Mouse (Mus musculus) ES-Bruce4 (cell line): Measurements from ENCODE around the gene Ntsr1. TPM values are rescaled to one million over a fixed set of nuclear protein-coding genes. Genes with fewer than 3 reads are reported as not detected.

ENCODE experiments used
- H3K27ac ChIP-seq: 2 replicates; pipeline ENCODE4 v1.5.1; 2012; ENCODE audit warnings: low read length, inconsistent platforms; ENCODE audit not compliant: insufficient read depth
- H3K27me3 ChIP-seq: 2 replicates; pipeline ENCODE4 v1.6.1; 2012; ENCODE audit warnings: mild to moderate bottlenecking, low read length, inconsistent platforms; ENCODE audit not compliant: control insufficient read depth, poor library complexity, insufficient read depth, severe bottlenecking
- H3K36me3 ChIP-seq: 2 replicates; pipeline ENCODE4 v1.6.1; 2012; ENCODE audit warnings: inconsistent platforms, mild to moderate bottlenecking, low read length, moderate library complexity; ENCODE audit not compliant: control insufficient read depth, poor library complexity, insufficient read depth, severe bottlenecking
- H3K4me1 ChIP-seq: one replicate; pipeline ENCODE4 v1.8.1; 2011; ENCODE audit warnings: low read length; ENCODE audit not compliant: control insufficient read depth, insufficient read depth
- H3K4me3 ChIP-seq: 2 replicates; pipeline ENCODE4 v1.5.1; 2011; ENCODE audit warnings: low read depth, mild to moderate bottlenecking, low read length
- H3K9ac ChIP-seq: 2 replicates; pipeline ENCODE4 v1.6.1; 2012; ENCODE audit warnings: low read depth, mild to moderate bottlenecking, inconsistent platforms; ENCODE audit not compliant: poor library complexity, severe bottlenecking
- H3K9me3 ChIP-seq: replicated peaks from 2 replicates; pipeline ENCODE4 v1.6.1; 2012; ENCODE audit warnings: mild to moderate bottlenecking, low read length, inconsistent platforms; ENCODE audit not compliant: control insufficient read depth, poor library complexity, insufficient read depth, severe bottlenecking
- CTCF ChIP-seq: IDR thresholded peaks from one replicate; pipeline ENCODE4 v1.8.1; 2011; ENCODE audit warnings: low read depth, low read length
- EP300 ChIP-seq: IDR thresholded peaks from 2 replicates; pipeline ENCODE4 v1.6.1; 2011; ENCODE audit warnings: low read depth, low read length; ENCODE audit not compliant: insufficient read depth
- POLR2A ChIP-seq: IDR thresholded peaks from one replicate; pipeline ENCODE4 v1.8.1; 2011; ENCODE audit warnings: low read length; ENCODE audit not compliant: insufficient read depth
- polyA plus RNA-seq: library from polyadenylated mRNA; stranded (reverse); fragments of >200 nt; gene quantifications from 2 replicates; pipeline ENCODE4 v1.2.4, GENCODE M21; 2011; ENCODE audit warnings: low read depth; ENCODE audit not compliant: missing spikeins, insufficient read depth, insufficient read length

The Ntsr1 gene
- polyA plus RNA-seq, 1 experiment, result not detected

DNA sequence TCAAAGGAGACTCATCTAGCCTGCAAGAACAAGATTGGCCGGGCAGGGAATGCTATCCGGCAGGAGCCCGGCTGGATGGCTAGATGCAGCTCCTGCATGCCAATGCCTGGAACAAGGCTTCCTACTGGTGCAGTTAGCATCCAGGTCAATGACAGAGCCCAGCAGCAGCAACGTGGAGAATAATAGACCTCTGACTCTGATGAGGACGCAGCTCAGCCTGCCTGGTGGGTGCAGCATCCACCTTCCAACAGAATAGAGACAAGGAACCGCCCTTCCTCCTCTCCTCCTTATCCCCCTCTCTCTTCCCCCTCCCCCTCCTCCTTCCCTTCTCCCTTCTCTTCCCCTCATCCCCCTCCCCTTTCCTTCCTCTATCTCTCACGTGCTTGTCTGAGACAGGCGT, 28.1 kb downstream of the Ntsr1 start:
- Histone ChIP-seq H3K9ac (no peak overlapping the region), H3K27ac (no peak overlapping the region), H3K4me3 (no peak overlapping the region), H3K36me3 (no peaks in the 10 kb centered on the region), H3K9me3 (no peaks in the 10 kb centered on the region), H3K27me3 (no peaks in the 10 kb centered on the region), H3K4me1 (no peaks in the 10 kb centered on the region)
- TF ChIP-seq POLR2A, result no peak
- TF ChIP-seq EP300, result no peak
- TF ChIP-seq CTCF, result no peak

DNA sequence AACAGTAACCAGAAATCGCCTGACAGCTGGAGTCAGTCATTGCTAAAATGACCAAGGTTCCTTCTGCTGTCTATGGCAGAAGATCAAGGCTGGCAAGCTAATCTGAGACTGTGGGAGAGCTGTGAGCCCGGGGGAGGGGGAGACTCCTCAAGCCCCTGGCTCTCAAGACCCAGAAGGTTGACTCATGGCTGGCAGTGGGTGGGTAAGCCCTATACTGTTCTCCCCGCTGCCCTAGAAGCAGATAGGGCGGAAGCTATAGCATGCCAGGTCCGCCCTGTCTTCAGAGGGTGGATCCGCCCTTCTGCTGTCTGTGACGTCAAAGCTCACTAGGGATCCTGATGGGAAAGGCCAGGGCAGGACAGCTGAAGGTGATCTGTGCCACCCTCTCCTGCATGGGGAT, 30.4 kb downstream of the Ntsr1 start:
- H3K27me3 ChIP-seq, result no peaks in the 10 kb centered on the region
- no peaks in the 10 kb centered on the region for H3K36me3 ChIP-seq
- TF ChIP-seq EP300 (no peak), CTCF (no peak), POLR2A (no peak)
- H3K9me3 ChIP-seq, result no peaks in the 10 kb centered on the region
- no peaks in the 10 kb centered on the region for H3K4me1 ChIP-seq
- no peak overlapping the region for H3K27ac ChIP-seq
- H3K9ac ChIP-seq, result no peak overlapping the region
- no peak overlapping the region for H3K4me3 ChIP-seq

DNA sequence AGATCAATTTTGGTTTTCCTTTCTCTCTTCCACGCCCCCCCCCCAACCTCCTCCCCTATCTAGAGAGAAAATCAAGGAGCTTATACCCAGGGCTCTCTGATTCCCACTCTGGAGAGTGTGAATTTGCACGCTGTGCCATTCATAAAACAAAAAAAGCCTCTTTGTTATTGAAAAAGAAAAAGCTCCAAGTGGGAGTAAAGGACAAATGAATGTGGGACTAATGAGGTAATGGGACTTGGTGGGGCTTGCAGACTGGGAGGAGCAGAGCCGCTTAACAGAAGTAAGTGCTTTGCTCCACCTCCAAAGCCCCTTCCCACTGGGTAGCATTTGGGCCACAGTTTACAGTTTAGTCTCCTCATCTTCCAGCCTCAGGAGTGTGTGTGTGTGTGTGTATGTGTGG, 30.8 kb downstream of the Ntsr1 start:
- H3K9ac ChIP-seq, result no peak overlapping the region
- H3K9me3 ChIP-seq, result no peaks in the 10 kb centered on the region
- H3K27ac ChIP-seq, result no peak overlapping the region
- no peak overlapping the region for H3K4me3 ChIP-seq
- TF ChIP-seq POLR2A (no peak), EP300 (no peak), CTCF (no peak)
- no peaks in the 10 kb centered on the region for H3K27me3 ChIP-seq
- no peaks in the 10 kb centered on the region for H3K36me3 ChIP-seq
- H3K4me1 ChIP-seq, result no peaks in the 10 kb centered on the region

DNA sequence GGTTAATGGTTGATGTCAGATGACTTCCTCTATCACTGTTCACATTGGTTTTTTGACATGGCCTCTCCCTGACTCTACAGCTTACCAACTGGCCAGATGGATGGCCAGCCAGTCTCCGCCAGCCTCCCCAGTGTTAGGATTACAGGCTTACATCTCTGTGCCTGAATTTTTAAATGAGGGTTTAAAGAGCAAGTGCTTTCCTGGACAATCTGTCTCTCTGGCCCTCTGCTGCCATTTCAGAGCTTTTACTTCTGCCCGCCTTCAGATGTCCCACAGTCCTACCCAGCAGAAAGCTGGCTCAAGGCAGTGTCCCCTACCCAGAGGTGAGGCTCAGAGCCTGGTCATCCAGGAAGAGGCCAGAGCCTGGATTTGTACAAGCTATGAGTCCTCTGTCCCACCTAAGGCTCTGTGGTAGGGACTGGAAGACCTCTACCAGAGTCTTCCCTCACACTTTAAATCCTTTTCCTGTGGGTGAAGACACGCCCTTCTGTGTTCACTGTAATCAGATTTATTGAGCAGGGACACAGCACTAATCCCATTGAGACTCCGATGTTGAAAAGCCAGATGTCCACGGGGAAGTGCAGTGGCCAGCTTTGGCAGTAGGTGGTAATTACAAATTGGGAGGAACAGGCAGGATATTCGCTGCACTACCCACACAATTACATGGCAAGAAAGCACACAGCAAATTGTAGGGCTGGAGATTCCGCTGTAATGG, 32.1 kb downstream of the Ntsr1 start:
- H3K4me1 ChIP-seq, result no peaks in the 10 kb centered on the region
- H3K27me3 ChIP-seq, result no peaks in the 10 kb centered on the region
- no peaks in the 10 kb centered on the region for H3K9me3 ChIP-seq
- no peak overlapping the region for H3K9ac ChIP-seq
- no peak overlapping the region for H3K27ac ChIP-seq
- no peaks in the 10 kb centered on the region for H3K36me3 ChIP-seq
- H3K4me3 ChIP-seq, result no peak overlapping the region
- TF ChIP-seq EP300, result no peak
- TF ChIP-seq POLR2A, result no peak

DNA sequence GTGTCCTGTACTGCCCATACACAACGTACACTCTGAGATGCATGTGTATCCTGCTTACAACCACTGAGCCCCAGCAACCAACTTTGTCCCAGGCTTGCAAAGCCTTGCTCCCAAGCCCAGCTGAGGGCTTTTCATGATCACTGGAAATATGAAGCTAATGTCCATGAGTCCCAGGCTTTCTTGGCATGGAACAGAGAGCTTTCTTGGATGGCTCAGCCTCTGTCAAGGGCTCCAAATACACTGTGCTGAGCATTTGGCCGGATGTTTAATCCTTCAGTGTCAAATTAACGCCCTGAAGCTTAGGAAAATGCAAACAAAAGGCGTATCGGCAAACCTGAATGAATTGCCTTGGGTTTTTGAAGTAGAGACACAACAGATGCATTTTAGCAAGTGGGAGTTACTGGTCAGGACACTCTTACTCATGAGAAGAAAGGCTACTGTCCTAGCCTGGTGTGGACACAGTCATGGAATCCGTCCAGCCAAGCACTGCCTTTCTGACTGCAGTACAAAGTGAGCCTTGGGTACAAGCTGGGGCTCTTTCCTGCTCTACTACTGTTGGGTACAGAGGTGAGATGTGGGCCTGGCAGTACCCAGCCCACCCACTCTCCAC, 32.7 kb downstream of the Ntsr1 start:
- TF ChIP-seq CTCF (no peak), EP300 (no peak), POLR2A (no peak)
- Histone ChIP-seq H3K4me3 (no peak overlapping the region), H3K9me3 (no peaks in the 10 kb centered on the region), H3K4me1 (no peaks in the 10 kb centered on the region), H3K27me3 (no peaks in the 10 kb centered on the region), H3K9ac (no peak overlapping the region), H3K27ac (no peak overlapping the region), H3K36me3 (no peaks in the 10 kb centered on the region)

DNA sequence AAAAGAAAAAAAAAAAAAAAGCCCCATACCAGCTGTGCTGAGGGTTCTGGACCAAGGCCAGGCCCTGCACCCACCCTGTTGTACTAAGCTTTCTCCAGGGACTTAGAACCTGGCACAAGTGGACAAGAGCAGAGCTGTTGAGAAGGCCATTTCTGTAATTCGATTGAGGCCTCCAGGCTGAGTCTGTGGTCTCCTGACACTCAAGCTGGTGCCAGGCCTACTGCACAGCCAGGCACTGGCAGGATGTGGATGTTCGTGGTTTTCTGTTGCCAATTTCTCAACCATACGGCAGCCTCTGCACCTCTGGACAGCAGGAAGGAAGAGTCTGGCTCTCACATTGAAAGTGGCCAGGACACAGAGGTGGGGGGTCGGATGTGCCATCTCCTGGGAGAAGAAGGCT, 33.5 kb downstream of the Ntsr1 start:
- no peaks in the 10 kb centered on the region for H3K27me3 ChIP-seq
- H3K4me3 ChIP-seq, result no peak overlapping the region
- no peaks in the 10 kb centered on the region for H3K9me3 ChIP-seq
- no peaks in the 10 kb centered on the region for H3K4me1 ChIP-seq
- TF ChIP-seq EP300 (no peak), POLR2A (no peak), CTCF (no peak)
- H3K27ac ChIP-seq, result no peak overlapping the region
- H3K9ac ChIP-seq, result no peak overlapping the region
- no peaks in the 10 kb centered on the region for H3K36me3 ChIP-seq
